Mouse (Mus musculus): ENCODE measurements around the gene Elobl.
A peak's percentile ranks its signal among the peaks of the same experiment; 100 is the strongest.

Elobl gene

GRCm38 (mm10) chr11:88988956-88989355 lies 22.2 kb upstream of the Elobl start:
- no peak for DNase-seq (ENCODE audit: low read depth, low spot score)

DNA sequence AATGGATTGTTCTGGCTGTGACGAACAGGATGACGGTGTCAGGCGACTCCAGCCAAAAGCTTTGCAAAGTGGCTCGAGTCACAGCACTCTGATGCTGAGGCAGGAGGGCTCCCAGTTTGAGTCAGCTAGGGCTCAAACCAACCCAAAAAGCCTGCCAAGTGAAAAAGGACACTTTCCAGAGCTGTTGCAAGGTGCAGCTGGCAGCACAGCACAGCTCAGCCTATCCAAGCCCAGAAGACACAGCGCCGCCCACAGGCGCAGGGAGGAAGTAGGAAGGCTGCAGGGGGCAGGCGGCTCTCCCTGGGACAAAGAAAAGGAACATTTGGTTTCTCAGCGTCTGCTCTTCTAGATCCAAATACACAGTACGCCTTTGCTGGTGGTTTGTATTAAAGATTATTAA lies 19.9 kb upstream of the Elobl start:
- DNase-seq (ENCODE audit: low read depth, low spot score) = no peak

GRCm38 (mm10) chr11:88981337-88981736 lies 14.6 kb upstream of the Elobl start:
- DNase-seq (ENCODE audit: low read depth, low spot score) = no peak

- DNase-seq (ENCODE audit: low read depth, low spot score) = no peak
Observed at GRCm38 (mm10) chr11:88977188-88977587, 10.5 kb upstream of the Elobl start.

DNA sequence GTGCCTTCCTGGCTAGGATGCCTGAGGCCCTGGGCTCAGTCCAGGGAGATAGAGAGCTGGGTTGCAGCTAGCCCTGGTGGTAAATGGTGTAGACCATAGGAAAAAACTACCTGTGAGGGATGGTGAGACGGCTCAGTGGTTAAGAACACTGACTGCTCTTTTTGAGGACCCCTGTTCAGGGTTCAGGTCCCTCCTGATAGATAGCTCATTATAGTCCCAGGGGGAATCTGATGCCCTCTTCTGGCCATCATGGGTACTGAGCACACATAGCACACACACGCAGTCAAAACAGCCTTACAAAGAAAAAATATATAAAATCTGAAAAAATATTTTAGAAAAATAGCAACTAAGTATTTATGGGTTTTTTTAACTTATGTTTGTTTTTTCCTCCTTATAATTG lies 9.6 kb upstream of the Elobl start:
- no peak for DNase-seq (ENCODE audit: low read depth, low spot score)

- peak; percentile 84 for DNase-seq (ENCODE audit: low read depth, low spot score)
Observed at GRCm38 (mm10) chr11:88973776-88974701, 7.3 kb upstream of the Elobl start.

GRCm38 (mm10) chr11:88970202-88970732 lies 3.5 kb upstream of the Elobl start, which contains the start of gene Coil:
Gene Coil, plus strand, starts transcription at chr11:88970252.
- DNase-seq (ENCODE audit: low read depth, low spot score) = no peak

DNA sequence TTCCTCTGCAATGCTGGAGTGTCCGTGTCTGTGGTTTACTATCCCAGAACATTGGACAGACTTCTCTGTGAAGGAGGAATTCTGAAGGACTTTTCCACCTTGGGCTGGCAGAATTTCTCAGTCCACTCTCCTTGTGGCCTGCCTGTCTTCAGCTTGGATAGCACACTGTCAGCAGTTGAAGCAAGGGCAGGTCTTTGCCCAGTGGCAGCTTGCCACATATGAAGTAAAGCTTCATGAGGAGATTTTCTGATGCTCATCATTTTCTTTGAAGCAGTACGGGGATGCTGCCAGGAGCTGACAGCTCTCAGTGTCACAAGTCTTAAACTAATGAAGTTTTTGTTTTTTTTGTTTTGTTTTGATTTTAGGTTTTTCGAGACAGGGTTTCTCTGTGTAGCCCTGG lies 7.9 kb downstream of the Elobl start:
- DNase-seq (ENCODE audit: low read depth, low spot score) = no peak

GRCm38 (mm10) chr11:88955217-88955969 lies 11.3 kb downstream of the Elobl start, which contains the start of gene Scpep1:
Gene Scpep1, minus strand, starts transcription at chr11:88955465.
- DNase-seq (ENCODE audit: low read depth, low spot score) = peak; percentile 85

GRCm38 (mm10) chr11:88954803-88955202 lies 11.9 kb downstream of the Elobl start:
- no peak for DNase-seq (ENCODE audit: low read depth, low spot score)

DNA sequence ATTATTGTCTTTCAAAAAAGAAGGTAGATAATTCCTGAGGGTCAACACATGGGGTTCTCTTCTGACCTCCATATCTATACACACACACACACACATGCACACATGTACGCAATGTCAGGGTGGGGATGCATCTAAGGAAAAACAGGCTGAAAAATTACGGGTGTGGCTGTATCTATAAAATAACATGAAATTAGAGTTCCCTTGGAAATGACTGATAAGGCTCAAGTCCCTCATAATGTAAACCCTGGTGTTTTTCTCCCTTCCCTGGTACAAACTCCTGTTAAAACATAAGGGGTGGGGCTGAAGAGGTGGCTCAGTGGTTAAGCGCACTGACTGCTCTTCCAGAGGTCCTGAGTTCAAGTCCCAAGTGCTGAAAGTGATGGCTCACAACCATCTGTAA lies 13.1 kb downstream of the Elobl start:
- no peak for DNase-seq (ENCODE audit: low read depth, low spot score)

- no peak for DNase-seq (ENCODE audit: low read depth, low spot score)
Observed at GRCm38 (mm10) chr11:88952117-88952516, 14.6 kb downstream of the Elobl start.

- DNase-seq (ENCODE audit: low read depth, low spot score) = no peak
Observed at GRCm38 (mm10) chr11:88951576-88951975, 15.2 kb downstream of the Elobl start.

DNA sequence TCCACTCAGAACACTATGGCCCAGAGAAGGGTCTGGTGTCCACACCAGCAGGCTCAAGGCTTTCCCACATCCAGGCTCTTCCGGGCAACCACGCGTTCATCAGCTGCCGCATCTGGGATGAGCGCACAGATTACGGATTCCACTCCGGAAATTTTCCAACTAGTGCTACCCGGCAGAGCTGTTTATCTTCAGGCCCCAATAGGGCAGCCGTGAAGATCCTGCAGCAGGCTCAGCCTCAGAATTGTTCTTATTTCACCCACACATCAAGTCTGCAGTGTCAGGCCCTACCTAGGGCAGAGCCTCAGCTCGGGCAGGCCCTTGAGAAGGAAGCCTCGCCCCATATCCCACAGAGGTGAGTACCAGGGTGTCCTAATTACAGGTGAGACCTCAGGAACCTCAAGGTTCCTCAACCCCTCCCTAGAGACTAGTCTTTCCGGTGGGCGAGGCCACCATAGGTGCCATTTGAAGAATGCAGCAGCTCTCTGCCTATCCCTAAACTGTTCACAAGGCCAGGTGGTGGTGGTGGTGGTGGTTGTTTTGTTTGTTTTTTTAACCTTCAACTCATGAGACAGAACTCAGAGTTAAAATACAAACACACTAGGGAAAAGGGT lies 16.0 kb downstream of the Elobl start:
- DNase-seq (ENCODE audit: low read depth, low spot score) = no peak

- DNase-seq (ENCODE audit: low read depth, low spot score) = no peak
Observed at GRCm38 (mm10) chr11:88949802-88950639, 16.7 kb downstream of the Elobl start.

- DNase-seq (ENCODE audit: low read depth, low spot score) = no peak
Observed at GRCm38 (mm10) chr11:88948896-88949295, 17.8 kb downstream of the Elobl start.

DNA sequence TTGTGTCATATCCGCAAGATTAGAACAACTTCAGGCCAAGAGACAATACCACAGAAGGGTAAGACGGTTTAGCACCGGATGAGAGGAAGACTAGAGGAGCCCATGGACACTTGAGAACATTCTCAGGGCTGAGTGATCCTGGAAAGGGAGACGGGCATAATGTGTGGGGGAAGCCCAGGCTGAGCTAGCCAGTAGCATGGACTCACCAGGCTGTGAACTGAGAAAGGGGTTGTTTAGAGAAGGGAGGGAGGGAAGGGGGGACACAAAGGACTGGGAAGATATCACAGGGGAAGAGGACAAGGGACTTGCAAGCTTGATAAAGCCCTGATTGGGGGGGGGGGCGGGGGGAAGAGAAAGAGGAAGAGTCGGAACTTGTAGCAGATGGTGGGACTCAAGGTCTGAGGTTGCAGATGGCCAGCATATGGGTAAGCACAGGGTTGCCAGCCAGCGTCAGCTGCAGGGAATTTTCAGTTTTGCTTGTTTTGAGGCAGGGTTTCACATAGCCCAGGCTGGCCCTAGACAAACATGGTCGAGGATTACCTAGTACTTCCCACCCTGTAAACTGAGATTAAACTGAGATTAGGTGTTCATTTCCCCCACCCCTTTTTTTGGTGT lies 20.7 kb downstream of the Elobl start:
- DNase-seq (ENCODE audit: low read depth, low spot score) = no peak

DNA sequence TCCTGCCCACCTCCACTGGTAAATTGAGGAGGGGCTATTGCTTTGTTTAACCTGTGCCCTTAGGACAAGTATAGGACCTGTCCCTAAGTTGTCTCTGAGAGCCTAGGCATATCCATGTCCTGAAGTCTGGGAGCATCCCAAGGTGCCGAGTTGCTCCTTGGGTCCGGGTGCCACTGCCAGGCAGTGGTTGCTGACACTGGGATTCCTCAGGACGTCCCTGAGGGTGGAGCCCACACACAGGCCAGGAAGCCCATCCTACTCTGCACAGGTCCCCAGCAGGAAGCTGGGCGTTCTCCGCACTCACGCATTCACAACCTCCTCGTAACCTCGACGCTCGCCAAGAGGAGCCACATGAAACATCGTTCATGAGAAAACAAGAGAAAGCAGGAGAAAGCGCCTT lies 25.2 kb downstream of the Elobl start:
- no peak for DNase-seq (ENCODE audit: low read depth, low spot score)

GRCm38 (mm10) chr11:88939634-88940033 lies 27.1 kb downstream of the Elobl start:
- DNase-seq (ENCODE audit: low read depth, low spot score) = no peak

- DNase-seq (ENCODE audit: low read depth, low spot score) = no peak
Observed at GRCm38 (mm10) chr11:88938770-88939169, 28.0 kb downstream of the Elobl start.

- DNase-seq (ENCODE audit: low read depth, low spot score) = no peak
Observed at GRCm38 (mm10) chr11:88937886-88938285, 28.8 kb downstream of the Elobl start.

Measured in retina, adult 2 months (tissue).